Comparison of ENCODE assay signal across 14 mouse cellular contexts in the genomic region with DNA sequence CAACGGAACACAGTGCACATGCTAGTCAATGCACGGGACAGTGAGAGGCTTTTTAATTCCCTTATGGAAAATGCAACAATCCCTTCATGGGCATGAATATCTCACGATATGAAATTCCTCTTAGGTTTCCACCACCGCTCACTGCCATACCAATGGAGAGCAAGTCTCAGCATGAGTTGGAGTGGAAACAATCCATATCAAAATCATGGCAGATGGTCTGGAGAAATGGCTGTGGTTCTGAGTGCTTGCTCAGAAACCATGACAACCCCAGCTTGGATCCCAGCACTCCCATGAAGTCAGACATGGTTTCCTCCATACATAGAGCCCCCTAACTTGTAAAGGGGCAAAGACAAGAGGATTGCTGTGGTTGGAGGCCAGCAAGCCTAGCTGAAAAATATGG. TPM values are rescaled to one million over a fixed set of nuclear protein-coding genes. Genes with fewer than 3 reads are reported as not detected.
"Had no signal": no experiment of that assay in that cellular context is flagged by ENCODE, and none has a peak within 500 bp of the region (broad histone marks: within the 10 kb centered on the region; RNA-seq: fewer than 3 reads in every experiment).

No protein-coding gene starts in this region.

- H3K9me3 ChIP-seq: limb, embryonic 15.5 days; liver, embryonic 13.5 days; lung, embryonic 15.5 days; midbrain, embryonic 12.5 days; neural tube, embryonic 15.5 days had no signal

- H3K4me1 ChIP-seq: liver, embryonic 13.5 days; lung, embryonic 15.5 days had no signal

- H3K9ac ChIP-seq: limb, embryonic 15.5 days; liver, embryonic 13.5 days; liver, postnatal 0 days; lung, embryonic 15.5 days; midbrain, embryonic 12.5 days; neural tube, embryonic 15.5 days had no signal

- ATAC-seq: liver, postnatal 0 days had no signal

- H3K36me3 ChIP-seq: limb, embryonic 15.5 days; liver, embryonic 13.5 days; lung, embryonic 15.5 days; midbrain, embryonic 12.5 days; neural tube, embryonic 15.5 days had no signal

- H3K27me3 ChIP-seq: neural tube, embryonic 15.5 days had no signal

- H3K4me3 ChIP-seq: limb, embryonic 15.5 days; liver, embryonic 13.5 days; lung, embryonic 15.5 days; midbrain, embryonic 12.5 days; myocyte; neural tube, embryonic 15.5 days had no signal

- DNase-seq: kidney, postnatal 25 days; layer of hippocampus, postnatal 36 days; liver, embryonic 13.5 days; liver, postnatal 0 days; lung, postnatal 14 days; right cerebral cortex, adult 18-20 months; right cerebral cortex, postnatal 25 days had no signal

- H3K4me2 ChIP-seq: limb, embryonic 15.5 days; liver, embryonic 13.5 days; lung, embryonic 15.5 days; midbrain, embryonic 12.5 days had no signal

- H3K27ac ChIP-seq: limb, embryonic 15.5 days; liver, embryonic 13.5 days; lung, embryonic 15.5 days; midbrain, embryonic 12.5 days; stomach, postnatal 0 days had no signal

RNA-seq across cellular contexts. Expression of a gene that starts 3.6 kb away (rescaled TPM):
- total RNA-seq: megakaryocyte-erythroid progenitor cell, adult 5-6 weeks had no signal
- polyA plus RNA-seq: liver, postnatal 0 days; myocyte had no signal
